Mouse (Mus musculus) heart, embryonic 13.5 days (tissue): ENCODE measurements around the gene Dgcr6. TPM values are rescaled to one million over a fixed set of nuclear protein-coding genes. Genes with fewer than 3 reads are reported as not detected.

ENCODE experiments used
- polyA plus RNA-seq: library from polyadenylated mRNA; unstranded; fragments of >200 nt; fragmentation: Nextera tagmentation; extraction: Ambion mirVana; gene quantifications from 2 replicates; pipeline ENCODE4 v1.2.1, GENCODE M21; 2015

The Dgcr6 gene
- polyA plus RNA-seq, 1 experiment from 2014 or later, result 50.5 TPM

Other genes with a start within 250 kb of the Dgcr6 start
- not detected in 2 replicates for gene B830017H08Rik, start 219.7 kb upstream of the Dgcr6 start, polyA plus RNA-seq
- 1.1 and 1.8 TPM in 2 replicates for gene Car15, start 214.5 kb upstream of the Dgcr6 start, polyA plus RNA-seq
- 0.12 and 0.14 TPM in 2 replicates for gene Gm20518, start 161.2 kb upstream of the Dgcr6 start, polyA plus RNA-seq
- gene Tssk1, start 158.6 kb upstream of the Dgcr6 start, polyA plus RNA-seq, result 0.04 TPM in 2 replicates
- gene Dgcr2, start 154.3 kb upstream of the Dgcr6 start, polyA plus RNA-seq, result 47.8 and 48.4 TPM in 2 replicates
- gene Tssk2, start 154.2 kb upstream of the Dgcr6 start, polyA plus RNA-seq, result not detected in 2 replicates
- 27.5 and 29.8 TPM in 2 replicates for gene Ess2, start 141.5 kb upstream of the Dgcr6 start, polyA plus RNA-seq
- not detected in 2 replicates for gene Gsc2, start 137.8 kb upstream of the Dgcr6 start, polyA plus RNA-seq
- gene Slc25a1, start 124.6 kb upstream of the Dgcr6 start, polyA plus RNA-seq, result 34.8 and 38.0 TPM in 2 replicates
- not detected in 2 replicates for gene Vpreb2, start 72.4 kb upstream of the Dgcr6 start, polyA plus RNA-seq
- gene Prodh, start 37.3 kb downstream of the Dgcr6 start, polyA plus RNA-seq, result 6.8 and 8.0 TPM in 2 replicates
- 0.46 and 0.72 TPM in 2 replicates for gene Rtn4r, start 74.8 kb downstream of the Dgcr6 start, polyA plus RNA-seq
- gene Ccdc188, start 165.0 kb downstream of the Dgcr6 start, polyA plus RNA-seq, result not detected in 2 replicates
- 20.7 and 22.1 TPM in 2 replicates for gene Zdhhc8, start 182.3 kb downstream of the Dgcr6 start, polyA plus RNA-seq
- gene Trmt2a, start 195.8 kb downstream of the Dgcr6 start, polyA plus RNA-seq, result 62.3 and 66.2 TPM in 2 replicates
- 409 and 412 TPM in 2 replicates for gene Ranbp1, start 195.9 kb downstream of the Dgcr6 start, polyA plus RNA-seq
- 1.8 and 2.7 TPM in 2 replicates for gene Gm49776, start 205.5 kb downstream of the Dgcr6 start, polyA plus RNA-seq
- gene Dgcr8, start 236.4 kb downstream of the Dgcr6 start, polyA plus RNA-seq, result 20.1 and 20.4 TPM in 2 replicates